Mouse (Mus musculus): ENCODE results near the gene Oscp1. TPM values are rescaled to one million over a fixed set of nuclear protein-coding genes. Genes with fewer than 3 reads are reported as not detected.

Oscp1 gene
- 14.0 and 14.6 TPM in 2 replicates for polyA plus RNA-seq (2012; rRNA removed)

GRCm38 (mm10) chr4:126058134-126058996 is at the start of gene Oscp1:
Gene Oscp1 (plus strand): TSS chr4:126058565.

GRCm38 (mm10) chr4:126024303-126024900 is 34.0 kb upstream of the Oscp1 start, which contains the start of gene Csf3r:
Gene Csf3r (plus strand): TSS chr4:126024550.

DNA sequence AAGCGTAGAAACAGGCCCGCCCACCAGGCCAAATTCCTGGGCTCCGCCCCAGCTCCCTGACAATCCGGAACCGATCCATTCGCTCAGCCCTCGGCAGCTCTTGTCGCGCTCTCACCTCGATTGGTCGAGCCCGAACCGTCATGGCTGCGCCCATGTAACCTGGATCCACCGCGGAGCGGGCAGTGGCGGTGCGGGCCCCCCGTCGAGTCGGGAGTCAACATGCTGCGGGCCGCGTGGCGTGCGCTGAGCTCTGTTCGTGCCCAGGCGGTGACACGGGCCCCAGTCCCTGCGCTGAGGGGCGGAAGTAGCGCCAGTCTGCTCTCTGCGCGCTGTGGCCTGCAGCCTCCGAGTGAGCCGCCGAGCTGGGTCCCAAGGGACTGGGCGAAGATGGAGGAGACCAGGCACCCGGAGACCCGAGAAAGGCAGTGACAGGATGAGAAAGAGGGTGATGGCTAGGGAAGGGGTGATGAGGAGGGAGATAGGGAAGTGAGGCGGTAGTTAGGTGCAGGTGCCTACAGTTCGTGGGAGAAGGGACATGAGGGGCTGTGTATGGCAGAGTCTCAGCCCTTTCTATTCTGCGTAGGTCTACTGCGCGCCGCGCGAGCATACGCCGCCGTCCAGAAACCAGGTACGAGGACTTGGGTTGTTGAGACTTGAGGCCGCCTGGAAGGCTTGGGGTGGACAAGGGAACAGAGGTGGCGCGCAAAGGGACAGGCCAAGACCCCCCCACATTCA is 11.3 kb upstream of the Oscp1 start, which contains the start of gene Mrps15:
Mrps15 (plus strand) TSS at position 75 of the 735 bp plus-strand sequence.

GRCm38 (mm10) chr4:126096464-126097111 is 38.2 kb downstream of the Oscp1 start, which contains the start of gene Lsm10:
Gene Lsm10 (plus strand): TSS chr4:126096623.

DNA sequence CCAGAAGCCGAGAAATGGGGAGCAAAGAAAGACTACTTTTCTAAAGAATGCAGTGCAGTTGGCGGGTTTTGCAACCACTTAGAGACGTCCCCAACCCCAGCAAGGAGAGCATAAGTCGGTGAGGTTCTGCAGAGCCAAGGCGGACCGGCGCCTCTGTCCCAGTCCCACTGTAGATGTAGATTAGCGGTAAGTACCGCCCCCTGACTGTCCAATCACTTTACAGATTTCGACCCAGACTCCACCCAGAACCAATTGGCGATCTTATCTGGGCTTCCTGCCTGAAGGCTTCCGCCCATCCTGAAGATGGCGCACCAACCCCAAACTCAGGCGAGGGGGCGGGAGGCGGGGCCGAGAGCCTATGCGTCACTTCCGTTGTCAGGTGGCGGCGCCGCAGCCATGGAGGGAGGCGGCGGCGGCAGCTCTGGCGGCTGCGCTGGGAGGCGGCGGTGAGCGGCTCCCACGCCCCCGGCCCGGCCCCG is 45.3 kb downstream of the Oscp1 start, which contains the start of gene Stk40:
Stk40 (plus strand) TSS at position 368 of the 479 bp plus-strand sequence.

Other genes with a start within 250 kb of the Oscp1 start
- 0.85 and 0.97 TPM in 2 replicates for gene Csf3r, start 34.0 kb upstream of the Oscp1 start, polyA plus RNA-seq (2012; rRNA removed)
- 83.5 and 93.4 TPM in 2 replicates for gene Mrps15, start 11.6 kb upstream of the Oscp1 start, polyA plus RNA-seq (2012; rRNA removed)
- 50.9 and 54.1 TPM in 2 replicates for gene Lsm10, start 38.1 kb downstream of the Oscp1 start, polyA plus RNA-seq (2012; rRNA removed)
- gene Stk40, start 45.4 kb downstream of the Oscp1 start, polyA plus RNA-seq (2012; rRNA removed), result 24.6 and 24.9 TPM in 2 replicates
- gene Eva1b, start 89.2 kb downstream of the Oscp1 start, polyA plus RNA-seq (2012; rRNA removed), result 21.4 and 39.0 TPM in 2 replicates
- gene Sh3d21, start 104.9 kb downstream of the Oscp1 start, polyA plus RNA-seq (2012; rRNA removed), result 1.2 and 2.7 TPM in 2 replicates
- 142 TPM in 2 replicates for gene Thrap3, start 144.2 kb downstream of the Oscp1 start, polyA plus RNA-seq (2012; rRNA removed)
- 206 and 220 TPM in 2 replicates for gene Map7d1, start 197.8 kb downstream of the Oscp1 start, polyA plus RNA-seq (2012; rRNA removed)
- gene Trappc3, start 203.8 kb downstream of the Oscp1 start, polyA plus RNA-seq (2012; rRNA removed), result 155 TPM in 2 replicates
- gene Col8a2, start 228.2 kb downstream of the Oscp1 start, polyA plus RNA-seq (2012; rRNA removed), result 8.1 and 18.1 TPM in 2 replicates